Mouse (Mus musculus): ENCODE data around the gene Pqlc3. TPM values are rescaled to one million over a fixed set of nuclear protein-coding genes. Genes with fewer than 3 reads are reported as not detected.
A peak's percentile ranks its signal among the peaks of the same experiment; 100 is the strongest.

Pqlc3 gene
- polyA plus RNA-seq, 1 experiment from 2014 or later, result 11.5 TPM

GRCm38 (mm10) chr12:16966811-16967210 is 33.4 kb downstream of the Pqlc3 start:
- WGBS, result 100% methylated on average over 2 of the region's 2 CpGs
- ATAC-seq (no peak), DNase-seq (ENCODE audit: low spot score) (no peak)
- Histone ChIP-seq H3K4me2 (replicated peaks; ENCODE audit: low read depth, low read length) (no peak overlapping the region), H3K36me3 (ENCODE audit: insufficient read depth, low read length) (peaks cover 14% of the 10 kb centered on the region), H3K9me3 (ENCODE audit: low read length) (no peaks in the 10 kb centered on the region), H3K4me1 (ENCODE audit: insufficient read depth, low read depth, low read length) (no peaks in the 10 kb centered on the region), H3K4me3 (ENCODE audit: low read depth, low read length) (no peak overlapping the region), H3K27ac (ENCODE audit: low read length) (no peak overlapping the region), H3K27me3 (replicated peaks; ENCODE audit: insufficient read depth, low read length) (no peaks in the 10 kb centered on the region), H3K9ac (replicated peaks; ENCODE audit: low read depth) (no peak overlapping the region)
- TF ChIP-seq CTCF (IDR thresholded peaks at IDR 0.05) (no peak), EP300 (IDR thresholded peaks at IDR 0.05) (no peak)

GRCm38 (mm10) chr12:16963354-16963753 is 36.9 kb downstream of the Pqlc3 start:
- H3K36me3 ChIP-seq (ENCODE audit: insufficient read depth, low read length), result peaks cover 12% of the 10 kb centered on the region; the same call in 1 of the 2 replicates
- H3K27ac ChIP-seq (ENCODE audit: low read length), result no peak overlapping the region
- H3K9ac ChIP-seq (replicated peaks; ENCODE audit: low read depth), result no peak overlapping the region
- H3K4me2 ChIP-seq (replicated peaks; ENCODE audit: low read depth, low read length), result no peak overlapping the region
- H3K4me1 ChIP-seq (ENCODE audit: insufficient read depth, low read depth, low read length), result no peaks in the 10 kb centered on the region
- no peaks in the 10 kb centered on the region for H3K27me3 ChIP-seq (replicated peaks; ENCODE audit: insufficient read depth, low read length)
- H3K4me3 ChIP-seq (ENCODE audit: low read depth, low read length), result no peak overlapping the region
- no peak for TF ChIP-seq CTCF (IDR thresholded peaks at IDR 0.05)
- no peak for TF ChIP-seq EP300 (IDR thresholded peaks at IDR 0.05)
- WGBS, result 80% methylated on average over 2 of the region's 2 CpGs
- no peaks in the 10 kb centered on the region for H3K9me3 ChIP-seq (ENCODE audit: low read length)
- no peak for ATAC-seq
- no peak for DNase-seq (ENCODE audit: low spot score)

- DNase-seq (ENCODE audit: low spot score), result peak; percentile 45
- Histone ChIP-seq H3K4me1 (ENCODE audit: insufficient read depth, low read depth, low read length) (no peaks in the 10 kb centered on the region), H3K4me3 (ENCODE audit: low read depth, low read length) (no peak overlapping the region), H3K4me2 (replicated peaks; ENCODE audit: low read depth, low read length) (no peak overlapping the region), H3K27ac (ENCODE audit: low read length) (no peak overlapping the region), H3K36me3 (ENCODE audit: insufficient read depth, low read length) (peaks cover 13% of the 10 kb centered on the region; the same call in 1 of the 2 replicates), H3K27me3 (replicated peaks; ENCODE audit: insufficient read depth, low read length) (no peaks in the 10 kb centered on the region), H3K9ac (replicated peaks; ENCODE audit: low read depth) (no peak overlapping the region), H3K9me3 (ENCODE audit: low read length) (no peaks in the 10 kb centered on the region)
- TF ChIP-seq CTCF (IDR thresholded peaks at IDR 0.05) (peak; percentile 68), EP300 (IDR thresholded peaks at IDR 0.05) (no peak)
- WGBS, result 61% methylated on average over 1 of the region's 1 CpGs
- no peak for ATAC-seq
Observed at GRCm38 (mm10) chr12:16958851-16959250, 41.4 kb downstream of the Pqlc3 start.

- Histone ChIP-seq H3K4me2 (replicated peaks; ENCODE audit: low read depth, low read length) (no peak overlapping the region), H3K4me1 (ENCODE audit: insufficient read depth, low read depth, low read length) (no peaks in the 10 kb centered on the region), H3K4me3 (ENCODE audit: low read depth, low read length) (no peak overlapping the region), H3K36me3 (ENCODE audit: insufficient read depth, low read length) (0 out of 2 replicates have a peak, but pooled peaks cover 11% of the 10 kb centered on the region), H3K27ac (ENCODE audit: low read length) (no peak overlapping the region), H3K9me3 (ENCODE audit: low read length) (no peaks in the 10 kb centered on the region), H3K27me3 (replicated peaks; ENCODE audit: insufficient read depth, low read length) (no peaks in the 10 kb centered on the region), H3K9ac (replicated peaks; ENCODE audit: low read depth) (no peak overlapping the region)
- no peak for TF ChIP-seq CTCF (IDR thresholded peaks at IDR 0.05)
- TF ChIP-seq EP300 (IDR thresholded peaks at IDR 0.05), result no peak
- 83% methylated on average over 6 of the region's 6 CpGs for WGBS
- DNase-seq (ENCODE audit: low spot score) (no peak), ATAC-seq (no peak)
Observed at GRCm38 (mm10) chr12:16948239-16948638, 52.0 kb downstream of the Pqlc3 start.

GRCm38 (mm10) chr12:16941976-16942375 is 58.2 kb downstream of the Pqlc3 start:
- DNase-seq (ENCODE audit: low spot score), result no peak
- Histone ChIP-seq H3K27ac (ENCODE audit: low read length) (no peak overlapping the region), H3K36me3 (ENCODE audit: insufficient read depth, low read length) (0 out of 2 replicates have a peak, but pooled peaks cover 8% of the 10 kb centered on the region), H3K4me3 (ENCODE audit: low read depth, low read length) (no peak overlapping the region), H3K4me1 (ENCODE audit: insufficient read depth, low read depth, low read length) (no peaks in the 10 kb centered on the region), H3K9ac (replicated peaks; ENCODE audit: low read depth) (no peak overlapping the region), H3K27me3 (replicated peaks; ENCODE audit: insufficient read depth, low read length) (no peaks in the 10 kb centered on the region), H3K9me3 (ENCODE audit: low read length) (no peaks in the 10 kb centered on the region), H3K4me2 (replicated peaks; ENCODE audit: low read depth, low read length) (no peak overlapping the region)
- WGBS, result 76% methylated on average over 3 of the region's 3 CpGs
- TF ChIP-seq CTCF (IDR thresholded peaks at IDR 0.05), result no peak
- no peak for TF ChIP-seq EP300 (IDR thresholded peaks at IDR 0.05)
- no peak for ATAC-seq

Other genes with a start within 250 kb of the Pqlc3 start
- 0.46 and 1.1 TPM in 2 replicates for gene Greb1, start 199.5 kb downstream of the Pqlc3 start, polyA plus RNA-seq (2015; fragmentation: Nextera tagmentation; extraction: Ambion mirVana)
- 11.1 and 14.2 TPM in 2 replicates for gene E2f6, start 189.4 kb downstream of the Pqlc3 start, polyA plus RNA-seq (2015; fragmentation: Nextera tagmentation; extraction: Ambion mirVana)
- gene Rock2, start 105.5 kb downstream of the Pqlc3 start, polyA plus RNA-seq (2015; fragmentation: Nextera tagmentation; extraction: Ambion mirVana), result 18.2 and 22.9 TPM in 2 replicates
- 13.6 and 16.9 TPM in 2 replicates for gene 2410004P03Rik, start 11.3 kb upstream of the Pqlc3 start, polyA plus RNA-seq (2015; fragmentation: Nextera tagmentation; extraction: Ambion mirVana)
- gene Kcnf1, start 176.5 kb upstream of the Pqlc3 start, polyA plus RNA-seq (2015; fragmentation: Nextera tagmentation; extraction: Ambion mirVana), result 0.08 and 0.15 TPM in 2 replicates

Data from lung, postnatal 0 days (tissue).